Mouse (Mus musculus): ENCODE measurements around the gene Slc46a3.
A peak's percentile ranks its signal among the peaks of the same experiment; 100 is the strongest.
"Not testable (repeated sequence)": the region's sequence is repeated elsewhere in the genome, so short reads cannot be mapped to it uniquely, and the experiment has no call there.

The Slc46a3 gene

DNA sequence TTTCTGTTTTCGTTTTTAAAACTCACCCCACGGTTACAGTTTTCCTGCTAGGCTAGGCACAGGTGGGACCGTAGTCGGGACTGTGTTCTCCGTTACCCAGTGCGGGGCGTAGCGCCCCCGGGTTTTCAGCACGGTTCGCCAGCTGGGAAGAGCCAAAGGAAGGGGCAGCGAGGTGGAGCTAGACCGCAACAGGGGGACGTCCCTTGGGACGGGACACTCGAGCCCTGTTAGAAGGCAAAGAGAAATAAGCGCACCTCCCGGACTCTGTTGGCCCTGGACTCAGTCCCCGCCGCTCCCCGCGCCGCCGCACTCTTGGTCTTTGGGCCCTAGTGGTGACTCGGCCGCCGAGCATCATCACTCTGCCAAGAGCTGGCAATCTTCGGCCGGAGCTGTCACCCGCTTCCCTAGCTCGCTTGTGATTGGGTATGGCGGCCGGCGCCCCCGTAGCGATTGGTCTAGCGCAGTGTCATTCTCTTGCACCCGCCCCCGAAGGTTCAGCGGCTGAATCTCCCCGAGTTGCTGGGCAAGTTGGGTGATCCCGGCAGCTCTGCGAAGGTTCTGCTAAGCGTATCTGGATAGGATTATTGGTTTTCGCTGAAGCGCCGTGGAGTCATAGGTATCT, at the start of gene Slc46a3:
Gene Slc46a3 (minus strand): TSS at position 361 of the 622 bp plus-strand sequence.
- DNase-seq = peak; percentile 95 to 97

DNA sequence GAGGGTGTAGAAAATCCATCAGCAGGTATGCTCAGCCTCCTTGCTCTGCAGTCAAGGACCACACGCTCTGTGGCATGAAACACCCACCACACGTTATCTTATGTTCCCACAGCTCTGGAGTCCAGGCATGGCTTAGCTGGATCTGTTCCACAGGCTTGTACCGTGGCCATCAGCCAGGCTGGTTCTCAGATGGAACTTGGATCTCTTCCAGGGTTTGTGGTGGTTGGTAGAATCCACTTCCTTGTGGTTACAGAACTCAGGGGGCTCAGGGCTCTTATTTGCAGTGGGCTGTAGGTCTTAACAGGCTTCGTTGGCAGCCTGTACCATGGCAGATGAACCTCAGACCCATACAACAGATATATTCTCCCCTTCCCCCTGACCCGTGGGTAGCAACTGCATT, 44.6 kb upstream of the Slc46a3 start:
- DNase-seq = no peak

DNA sequence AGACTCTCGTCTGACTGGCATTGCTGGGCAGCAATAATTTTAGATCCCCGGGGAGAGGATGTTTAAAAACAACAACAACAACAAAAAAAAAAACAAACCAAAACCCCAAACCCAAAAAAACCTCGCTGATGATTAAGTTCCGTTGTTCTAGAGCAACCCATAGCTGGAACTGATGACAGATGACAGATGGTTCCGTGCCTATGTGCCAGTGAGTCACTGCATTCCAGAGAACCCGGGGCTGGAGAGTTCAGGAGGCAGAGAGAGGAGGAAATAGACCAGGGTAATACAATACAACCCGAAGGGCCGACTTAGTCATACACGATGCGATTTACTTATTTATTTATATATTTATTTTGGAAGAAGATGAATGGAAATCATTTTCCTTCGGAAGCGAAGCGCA, 40.5 kb upstream of the Slc46a3 start:
- no peak for DNase-seq

DNA sequence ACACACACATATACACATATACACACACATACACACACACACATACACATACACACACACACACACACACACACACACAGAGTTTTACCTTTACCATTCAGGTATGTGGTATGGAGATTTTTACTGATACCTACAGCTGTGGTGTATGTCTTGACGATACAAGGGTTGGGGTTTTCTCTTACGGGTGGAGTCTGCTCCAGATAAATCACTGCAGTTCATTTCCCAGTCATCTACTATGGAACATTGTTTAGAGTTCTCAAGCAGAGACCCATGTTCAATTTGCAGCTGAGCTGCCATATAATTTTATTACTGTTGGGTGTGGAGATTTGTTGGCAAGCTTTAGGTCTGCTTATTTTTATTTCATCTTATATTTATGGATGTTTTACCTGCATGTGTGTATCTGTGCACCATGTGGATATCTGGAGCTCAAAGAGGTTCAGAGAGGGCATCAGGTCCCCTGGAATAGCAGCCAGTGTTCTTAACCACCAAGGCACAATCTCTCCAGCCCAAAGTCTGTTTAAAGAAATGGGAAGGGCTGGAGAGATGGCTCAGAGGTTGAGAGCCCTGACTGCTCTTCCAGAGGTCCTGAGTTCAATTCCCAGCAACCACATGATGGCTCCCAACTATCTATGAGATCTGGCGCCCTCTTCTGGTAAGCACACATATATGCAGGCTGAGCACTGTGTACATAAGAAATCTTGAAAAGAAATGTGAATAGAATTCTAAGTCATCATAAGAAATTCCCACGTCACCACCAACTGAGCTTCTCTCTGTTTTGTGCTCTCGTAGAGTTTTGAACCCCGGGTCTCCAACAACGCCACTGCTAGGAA, 34.3 kb upstream of the Slc46a3 start:
- no peak for DNase-seq

DNA sequence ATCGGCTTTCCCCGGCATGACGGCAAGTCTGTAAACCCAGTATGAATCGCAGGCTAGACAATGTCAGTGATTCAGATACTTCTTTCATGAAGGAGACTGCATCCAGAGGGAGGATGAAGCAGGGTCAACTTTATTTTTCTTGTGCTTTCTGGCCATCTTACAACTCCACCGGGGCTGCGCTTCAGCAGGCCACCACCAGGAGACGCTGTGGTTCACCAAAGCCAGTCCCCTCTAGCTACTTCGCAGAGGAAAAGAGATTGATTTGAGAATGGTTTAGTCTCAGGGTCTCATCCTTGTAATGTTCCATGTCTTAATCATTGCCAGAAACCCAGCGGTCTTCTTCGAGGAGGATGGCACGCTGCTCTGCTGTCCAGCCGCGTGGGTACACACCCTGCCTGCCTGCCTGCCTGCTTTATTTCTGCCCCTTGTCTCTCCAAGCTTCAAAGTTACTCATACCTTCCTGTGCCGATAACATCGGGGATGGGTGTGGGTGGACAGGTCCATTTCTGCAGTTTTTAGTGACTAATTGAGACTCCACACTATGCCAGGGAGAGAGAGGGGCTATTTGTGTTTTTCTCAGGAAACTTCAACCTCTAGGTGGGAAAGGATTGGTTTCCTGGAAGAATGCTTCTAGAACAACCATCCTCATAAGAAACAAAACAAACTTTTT, 31.5 kb upstream of the Slc46a3 start:
- peak; percentile 35 to 58 for DNase-seq

DNA sequence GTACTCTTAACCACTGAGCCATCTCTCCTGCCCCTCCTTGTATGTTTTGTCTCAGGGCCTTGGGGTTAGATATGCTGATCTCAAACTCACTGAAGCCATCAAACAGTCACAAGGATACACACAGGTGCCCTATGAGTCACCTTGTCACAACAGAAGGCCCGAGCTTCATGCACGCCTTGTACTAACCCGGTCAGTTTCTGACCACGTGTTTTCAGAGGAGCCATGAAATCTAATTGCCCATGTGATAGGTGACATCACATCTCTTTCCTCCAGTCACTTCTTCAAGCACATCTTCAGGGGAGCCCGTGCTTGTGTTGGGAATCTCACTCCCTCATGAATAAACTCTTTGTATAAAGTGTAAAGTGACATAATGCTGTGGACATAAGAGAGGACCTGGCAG, 30.0 kb upstream of the Slc46a3 start:
- no peak for DNase-seq

DNA sequence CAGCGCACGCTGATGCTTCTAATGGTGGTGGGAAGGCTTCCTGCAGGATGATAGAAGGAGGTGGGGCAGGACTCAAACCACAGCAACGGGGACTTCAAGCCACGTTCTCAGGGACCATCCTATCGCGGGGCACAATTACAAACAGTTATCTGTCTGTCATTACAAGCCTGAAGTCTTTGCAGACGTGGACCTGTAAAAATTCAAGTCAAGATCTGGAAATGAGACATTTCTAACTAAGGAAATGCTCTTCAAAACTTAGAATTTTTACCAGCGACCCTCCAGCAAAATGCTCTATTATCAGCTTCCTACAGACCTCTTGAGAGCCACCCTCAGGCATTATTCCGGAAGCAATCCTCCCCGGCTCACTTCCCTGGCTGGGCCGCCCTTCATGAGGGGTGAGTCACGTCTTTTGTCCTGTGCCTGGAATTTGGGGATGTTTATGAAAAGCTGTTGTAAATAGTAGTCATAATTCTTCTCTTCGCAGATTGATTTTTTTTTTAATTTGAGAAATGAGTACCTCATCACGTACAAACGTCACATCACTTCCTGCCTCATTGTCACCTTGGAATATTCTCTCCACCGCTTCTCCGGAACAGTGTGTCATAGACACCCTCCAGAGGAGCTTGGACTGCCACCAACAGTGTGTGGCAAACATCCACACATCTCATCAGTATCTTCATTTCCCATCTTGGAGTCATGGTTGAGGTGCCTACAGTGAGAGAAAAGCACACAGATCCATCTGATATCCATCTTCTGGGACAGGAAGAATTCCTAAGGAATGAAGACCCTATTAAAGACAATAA, 23.6 kb upstream of the Slc46a3 start:
- DNase-seq = peak; percentile 64 to 84

DNA sequence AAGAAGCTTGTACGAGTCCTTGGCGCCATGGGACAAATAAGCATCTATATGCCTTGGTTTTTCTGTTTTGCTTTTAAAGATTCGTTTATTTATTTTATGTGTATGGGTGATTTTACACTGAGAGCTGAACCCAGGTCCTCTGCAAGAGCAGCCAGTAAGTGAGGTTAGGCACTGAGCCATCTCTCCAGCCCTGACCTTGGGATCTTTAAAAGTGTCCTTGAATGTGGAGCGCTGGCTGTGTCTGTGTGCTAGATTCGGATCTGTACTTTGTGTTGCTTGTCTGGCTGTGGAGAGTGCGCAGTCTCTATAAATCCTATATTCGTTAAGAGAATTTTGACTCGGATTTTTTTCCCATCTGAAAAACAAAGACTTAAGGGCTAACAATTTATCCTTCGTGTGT, 21.6 kb upstream of the Slc46a3 start:
- DNase-seq = no peak

DNA sequence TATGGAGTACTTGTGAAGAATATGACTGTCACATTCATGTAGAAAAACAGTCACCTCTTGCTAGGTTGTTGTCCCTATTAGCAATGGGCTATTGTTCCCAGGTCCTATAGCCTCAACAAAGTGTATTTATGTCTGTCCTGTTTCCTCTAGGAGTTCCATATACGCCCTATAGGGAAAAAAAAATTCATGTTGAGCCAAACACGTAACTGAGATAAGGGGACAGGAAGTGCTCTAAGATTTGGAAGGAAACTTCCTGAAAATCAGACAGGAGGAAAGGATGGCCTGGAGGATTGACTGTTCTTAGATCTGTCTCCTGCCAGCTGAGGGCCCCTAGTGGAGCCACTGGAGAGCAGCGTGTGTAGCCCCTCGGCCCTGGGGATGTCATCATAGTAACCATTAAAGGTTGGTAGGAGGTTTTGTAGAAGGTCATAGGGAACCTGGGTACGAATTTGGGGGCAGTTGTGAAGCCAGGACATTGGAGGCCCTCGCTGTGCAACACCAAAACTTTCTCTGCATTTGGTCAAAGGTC, 20.5 kb upstream of the Slc46a3 start:
- DNase-seq = peak; percentile 37 to 40

DNA sequence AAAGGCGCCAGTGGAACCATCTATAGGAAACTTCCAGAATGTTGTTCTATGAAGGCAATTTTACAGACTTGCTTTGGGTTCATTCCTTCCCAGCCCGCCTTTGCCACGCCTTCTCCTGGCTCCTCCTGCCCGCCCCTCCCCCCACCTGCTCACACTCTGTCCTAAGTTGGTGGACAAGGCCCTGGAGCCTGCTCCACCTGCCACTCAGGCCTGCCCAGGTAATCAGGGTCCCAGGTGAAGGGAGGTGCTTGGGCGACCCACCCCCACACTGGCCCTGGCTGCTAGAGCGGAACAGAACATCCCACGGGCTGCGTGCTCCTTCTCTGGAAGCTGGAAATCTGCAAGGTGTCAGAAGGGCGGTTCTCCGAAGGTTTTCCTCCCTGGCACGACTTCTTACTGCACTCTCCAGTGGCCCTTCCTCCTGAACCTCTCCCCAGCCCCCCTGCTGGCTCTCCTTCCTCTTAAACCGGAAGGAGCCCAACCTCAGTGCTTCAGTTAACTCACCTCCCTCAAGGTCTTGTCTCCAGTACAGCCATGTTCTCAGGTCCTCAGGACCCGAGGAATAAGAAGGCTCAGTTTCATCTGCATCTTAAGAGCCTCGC, 18.7 kb upstream of the Slc46a3 start:
- peak; percentile 46 to 50 for DNase-seq

DNA sequence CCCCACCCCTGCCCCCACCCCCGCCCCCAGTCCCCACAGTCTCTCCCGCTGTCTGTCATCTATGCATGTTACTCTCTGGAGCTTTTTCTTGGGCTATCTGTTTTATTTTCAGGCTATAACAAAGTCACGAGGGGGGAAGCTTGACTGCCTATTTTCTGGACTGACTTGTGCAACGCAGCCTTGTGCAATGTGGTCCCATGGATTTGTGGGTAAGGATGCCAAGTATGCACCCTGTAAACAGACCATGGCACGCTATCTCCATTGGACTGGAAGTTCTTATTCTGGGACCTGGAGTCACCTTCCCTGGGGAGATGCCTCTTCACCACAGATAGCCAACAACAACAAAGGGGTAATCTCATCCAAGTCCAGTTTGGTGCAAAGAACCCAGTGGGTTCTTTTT, 17.1 kb upstream of the Slc46a3 start:
- peak; percentile 37 to 45 for DNase-seq

DNA sequence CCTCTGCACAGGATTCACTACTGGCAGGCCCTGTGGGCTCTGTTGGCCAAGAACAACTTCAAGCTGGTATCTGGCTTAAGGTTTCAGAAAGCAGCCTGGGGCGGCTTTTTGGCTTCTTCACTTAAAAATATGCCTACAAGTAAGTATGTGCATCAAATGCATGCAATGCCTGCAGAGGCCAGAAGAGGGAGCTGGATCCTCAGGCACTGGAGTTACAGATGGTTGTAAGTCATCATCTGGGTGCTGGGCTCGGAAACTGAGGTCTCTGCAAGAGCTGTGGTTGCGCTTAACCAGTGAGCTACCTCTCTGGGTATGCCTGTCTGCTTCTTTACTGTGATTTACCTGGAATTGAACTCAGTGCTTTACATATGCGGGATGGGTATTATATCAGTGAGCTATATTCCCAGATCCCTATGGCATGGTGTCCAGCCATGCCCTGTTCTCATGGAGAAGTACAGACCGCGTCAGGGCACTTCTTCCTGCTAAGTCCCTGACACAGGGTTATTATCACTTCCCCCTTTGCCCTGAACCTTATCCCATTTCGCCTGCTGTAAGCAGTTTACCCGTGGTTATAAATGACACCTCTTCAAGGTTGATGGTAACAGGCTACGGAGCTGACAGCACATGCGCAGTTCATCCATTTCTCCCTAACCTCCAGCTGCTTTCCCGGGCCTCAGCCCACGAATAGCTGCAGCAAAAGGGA, 16.3 kb upstream of the Slc46a3 start:
- no peak for DNase-seq

DNA sequence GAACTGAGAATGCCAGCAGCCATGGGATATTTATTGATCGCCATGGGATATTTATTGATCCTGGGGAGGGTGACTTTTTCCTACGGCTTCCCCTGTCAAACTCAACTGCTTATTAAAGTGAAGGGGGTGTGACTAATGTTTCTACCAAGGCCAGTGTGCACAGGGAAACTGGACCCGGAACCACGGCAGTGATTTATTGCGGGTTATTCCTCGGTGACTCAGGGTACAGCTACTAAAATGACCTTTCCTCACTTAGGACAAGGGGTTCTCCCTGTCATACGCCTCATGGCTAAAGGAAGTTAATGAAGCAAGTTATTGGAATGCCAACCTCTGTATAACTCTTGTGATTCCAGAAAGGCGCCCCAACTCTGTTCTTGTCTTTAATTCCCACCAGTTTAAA, 13.2 kb upstream of the Slc46a3 start:
- DNase-seq = no peak

DNA sequence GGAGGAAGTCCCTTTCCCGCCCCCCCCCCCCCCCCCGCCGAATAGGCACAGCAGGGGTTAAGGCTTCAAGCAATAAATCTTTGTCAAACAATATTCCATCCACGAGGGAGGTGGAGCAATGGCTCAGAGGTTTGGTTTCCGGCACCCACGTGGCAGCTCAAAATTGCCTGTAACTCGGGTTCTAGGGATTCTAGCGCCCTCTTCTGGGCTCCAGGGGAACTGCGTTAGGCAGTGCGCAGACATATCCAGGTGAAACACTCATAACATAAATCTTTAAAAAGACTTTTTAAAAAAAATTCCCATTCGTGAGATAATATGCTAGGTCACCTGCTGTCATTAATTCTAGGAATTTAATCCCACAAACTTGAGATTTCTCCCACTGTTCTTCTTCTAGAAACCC, 12.5 kb upstream of the Slc46a3 start:
- no peak for DNase-seq

DNA sequence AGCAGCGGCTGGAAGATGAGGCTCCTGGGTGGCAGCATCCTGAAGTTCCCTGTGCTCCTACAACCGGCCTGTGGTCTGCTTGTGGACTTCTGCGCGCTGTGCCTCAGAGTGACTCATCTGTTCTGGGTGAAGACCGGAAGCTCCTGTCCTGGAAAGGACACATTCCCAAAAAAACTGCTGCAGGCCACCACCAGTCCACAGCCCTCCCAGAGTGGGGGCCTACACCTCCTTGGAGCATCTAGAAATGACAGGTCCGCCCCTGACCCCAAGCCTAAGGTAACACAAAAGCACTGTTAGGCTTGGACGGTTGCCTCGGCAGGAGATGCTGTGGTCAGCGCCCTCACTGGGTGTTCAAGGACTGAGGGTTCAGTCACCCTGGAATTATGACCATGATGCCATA, 8.6 kb upstream of the Slc46a3 start:
- no peak for DNase-seq

DNA sequence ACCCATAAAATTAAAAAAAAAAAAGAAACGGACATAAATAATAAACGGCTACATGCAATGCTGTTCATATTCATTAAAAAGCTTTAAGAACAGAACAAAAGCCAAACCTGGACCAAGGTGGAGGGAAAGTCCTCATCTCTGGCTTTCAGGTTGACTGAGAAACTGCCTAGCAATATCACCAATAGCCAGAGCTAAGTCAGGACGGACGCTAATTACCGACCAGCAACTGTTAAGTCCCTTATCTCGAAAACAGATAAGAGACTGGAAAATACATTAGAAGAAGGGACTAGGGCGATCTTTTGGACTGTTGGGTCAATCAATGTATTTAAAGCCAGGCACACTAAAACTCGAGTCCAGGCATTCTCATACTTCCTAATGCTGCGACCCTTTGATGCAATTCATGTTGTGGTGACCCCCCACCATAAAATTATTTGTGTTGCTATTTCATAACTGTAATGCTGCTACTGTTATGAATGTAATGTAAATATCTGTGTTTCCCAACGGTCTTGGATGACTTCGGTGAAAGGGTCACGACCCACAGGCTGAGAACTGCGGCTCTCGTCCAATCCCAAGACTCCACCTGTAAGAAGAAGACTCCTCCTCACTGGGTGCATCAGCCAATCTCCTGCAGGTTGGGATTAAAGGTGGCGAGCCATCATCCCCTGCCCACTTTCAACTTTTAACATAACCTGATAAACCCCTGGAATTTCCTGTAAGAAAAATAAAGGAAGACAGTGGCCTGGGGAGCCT, 7.6 kb upstream of the Slc46a3 start:
- no peak for DNase-seq

DNA sequence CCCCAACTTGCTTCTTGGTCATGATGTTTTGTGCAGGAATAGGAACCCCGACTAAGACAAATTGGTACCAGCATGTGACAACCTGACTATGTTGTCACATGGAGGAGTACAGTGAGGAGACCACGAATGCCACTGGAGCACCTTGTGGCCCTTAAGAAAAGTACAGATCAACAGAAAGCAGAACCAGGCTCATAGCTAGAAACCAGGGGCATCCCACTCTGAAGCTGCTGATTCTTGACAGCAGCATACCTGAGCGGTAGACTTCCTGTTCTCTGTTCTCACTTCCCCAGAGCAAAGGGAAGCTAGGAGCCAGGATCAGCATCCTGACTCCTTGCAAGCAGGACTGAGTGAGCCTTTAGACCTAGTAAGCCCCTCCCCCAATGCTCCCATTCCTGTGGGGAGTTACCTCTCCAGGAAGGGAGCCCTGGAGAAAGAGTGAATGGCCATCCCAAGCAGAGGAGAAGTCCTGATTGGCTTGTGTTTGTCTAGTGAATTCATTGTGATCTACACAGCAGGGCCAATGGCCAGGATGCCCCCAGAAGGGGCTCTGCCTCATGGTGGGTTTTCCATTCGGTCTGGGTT, 4.4 kb upstream of the Slc46a3 start:
- DNase-seq = no peak

DNA sequence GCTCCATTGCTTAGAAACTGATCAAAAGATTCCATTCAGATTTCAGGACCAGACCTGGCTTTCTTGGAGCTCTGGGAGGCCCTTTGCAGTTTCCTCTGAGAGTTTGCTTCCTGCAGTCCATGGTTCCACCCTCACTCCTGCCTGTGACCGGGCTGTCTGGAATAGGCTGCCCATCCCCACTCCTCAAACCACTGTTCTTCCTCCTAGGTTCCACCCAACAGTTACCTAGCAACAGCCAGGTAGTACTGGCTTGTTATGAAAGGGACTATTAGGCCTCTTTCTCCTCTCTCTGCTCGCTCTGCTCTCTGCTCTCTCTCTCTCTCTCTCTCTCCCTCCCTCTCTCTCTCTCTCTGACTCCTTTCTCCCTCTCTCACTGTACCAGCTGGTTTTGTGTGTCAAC, 3.6 kb upstream of the Slc46a3 start:
- DNase-seq = no peak

DNA sequence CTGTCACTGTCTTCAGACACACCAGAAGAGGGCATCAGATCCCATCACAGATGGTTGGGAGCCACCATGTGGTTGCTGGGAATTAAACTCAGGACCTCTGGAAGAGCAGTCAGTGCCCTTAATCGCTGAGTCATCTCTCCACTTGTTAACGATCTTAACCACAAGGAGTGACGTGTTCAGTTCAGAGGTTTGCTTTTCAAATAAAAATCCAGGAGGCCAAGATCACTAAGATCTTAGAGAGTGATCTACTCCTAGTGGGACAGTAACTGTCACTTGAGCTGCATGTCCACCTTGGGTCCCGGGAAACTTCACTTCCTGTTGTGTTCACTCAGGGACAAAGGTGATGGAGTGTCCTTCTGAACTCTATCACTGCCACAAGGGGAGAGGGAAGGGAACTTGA, 1.9 kb upstream of the Slc46a3 start:
- not testable (repeated sequence) for DNase-seq

DNA sequence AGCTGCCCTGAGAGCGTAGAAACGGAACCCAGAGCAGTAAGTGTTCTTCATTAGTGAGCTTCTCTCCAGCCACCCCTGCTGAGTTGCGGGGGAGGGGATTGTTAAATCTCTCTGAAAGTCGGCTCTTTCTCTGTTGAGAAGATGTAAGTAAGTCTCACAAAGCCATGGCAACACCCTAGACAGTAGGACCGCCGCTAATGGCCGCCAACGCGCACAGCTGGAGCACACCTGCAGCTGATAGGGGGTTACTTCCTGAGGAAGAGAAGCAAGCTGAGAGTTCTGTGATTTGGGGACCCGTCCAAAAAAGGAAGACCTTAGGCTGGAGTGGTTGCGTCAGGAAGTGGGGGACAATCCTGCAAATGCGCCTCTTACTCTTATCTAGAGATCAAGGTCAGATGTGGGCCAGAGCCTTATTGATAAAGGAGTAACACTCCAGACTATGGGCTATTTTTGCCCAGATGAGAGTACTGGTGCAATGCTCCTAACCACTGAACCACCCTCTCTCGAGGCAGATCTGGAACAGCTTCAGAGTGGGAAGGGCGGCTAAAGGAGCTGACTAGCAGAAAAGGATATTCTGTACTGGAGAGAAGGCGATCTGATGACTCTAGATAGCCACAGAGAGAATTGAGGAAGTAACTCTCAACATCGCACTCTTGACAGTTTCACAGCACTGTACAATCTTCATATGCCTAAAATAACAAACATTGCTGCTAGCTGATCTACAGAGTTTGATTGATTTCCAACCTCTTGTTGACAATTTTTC, 1.0 kb upstream of the Slc46a3 start:
- DNase-seq = no peak
